Mouse (Mus musculus): ENCODE results near the gene Gm45261. TPM values are rescaled to one million over a fixed set of nuclear protein-coding genes. Genes with fewer than 3 reads are reported as not detected.

Gm45261 gene
- total RNA-seq, 2 experiments from 2014 or later, result not detected

- intact Hi-C loops (cut with DNase I), result loop anchor here (10.0 kb wide), 1 partner anchor 104 kb away; no protein-coding TSS in a partner anchor
- no peak for DNase-seq
These were observed 50.8 kb downstream of the Gm45261 start for GRCm38 (mm10) chr1:80410229-80410973.

- DNase-seq, result no peak
- intact Hi-C loops (cut with DNase I), result loop anchor here (10.0 kb wide), 1 partner anchor 105 kb away; no protein-coding TSS in a partner anchor
These were observed 51.7 kb downstream of the Gm45261 start for GRCm38 (mm10) chr1:80409467-80410105.

GRCm38 (mm10) chr1:80408586-80408985 is 52.7 kb downstream of the Gm45261 start:
- peak; percentile 59 to 64 for DNase-seq
- intact Hi-C loops (cut with DNase I), result loop anchor here (1.0 kb wide), 1 partner anchor 227 kb away; no protein-coding TSS in a partner anchor

GRCm38 (mm10) chr1:80404196-80404595 is 57.1 kb downstream of the Gm45261 start:
- DNase-seq, result no peak
- intact Hi-C loops (cut with DNase I), result no loop called here

- intact Hi-C loops (cut with DNase I), result no loop called here
These were observed 57.8 kb downstream of the Gm45261 start for GRCm38 (mm10) chr1:80403366-80403893.

GRCm38 (mm10) chr1:80401961-80402360 is 59.3 kb downstream of the Gm45261 start:
- intact Hi-C loops (cut with DNase I), result no loop called here
- DNase-seq, result no peak

More at GRCm38 (mm10) chr1:80403366-80403893, 57.8 kb downstream of the Gm45261 start:
- no peak for DNase-seq

Other genes starting within 250 kb of the Gm45261 start
- 1 to 10 TPM; 1.0 to 4.0 TPM for gene Fam124b, start 243.0 kb downstream of the Gm45261 start, total RNA-seq (2021)
- gene Cul3, start 121.0 kb downstream of the Gm45261 start, total RNA-seq (2021), result 100 to 1,000 TPM; 135 to 140 TPM

Measured in heart, postnatal 36 days (tissue).